Mouse (Mus musculus) cortical plate, adult 2 months (tissue): ENCODE data around the gene Rxfp1. TPM values are rescaled to one million over a fixed set of nuclear protein-coding genes. Genes with fewer than 3 reads are reported as not detected.

Experiments used
- H3K27ac ChIP-seq: fragments of 200-500 bp; 2 replicates; pipeline ENCODE4 v1.5.1; 2012; ENCODE audit warnings: low read length, control low read depth, inconsistent platforms; ENCODE audit not compliant: insufficient read depth
- H3K4me1 ChIP-seq: fragments of 200-500 bp; 2 replicates; pipeline ENCODE4 v1.6.1; 2011; ENCODE audit warnings: low read length; ENCODE audit not compliant: control insufficient read depth, insufficient read depth
- H3K4me3 ChIP-seq: fragments of 200-500 bp; 2 replicates; pipeline ENCODE4 v1.5.1; 2011; ENCODE audit warnings: mild to moderate bottlenecking, low read length, control low read depth; ENCODE audit not compliant: insufficient read depth
- CTCF ChIP-seq: fragments of 200-500 bp; IDR thresholded peaks from 2 replicates; pipeline ENCODE4 v1.5.1; 2011; ENCODE audit warnings: mild to moderate bottlenecking, control low read depth, low read length; ENCODE audit not compliant: insufficient read depth; ENCODE audit errors: extremely low read depth
- POLR2A ChIP-seq: fragments of 200-500 bp; IDR thresholded peaks from 2 replicates; pipeline ENCODE4 v1.6.1; 2011; ENCODE audit warnings: mild to moderate bottlenecking, low read length, control low read depth; ENCODE audit not compliant: insufficient read depth; ENCODE audit errors: extremely low read depth
- polyA plus RNA-seq: library from polyadenylated mRNA; depleted of rRNA; stranded (reverse); fragments of >200 nt; gene quantifications from 2 replicates; pipeline ENCODE4 v1.2.3, GENCODE M21; 2012; rRNA removed

The Rxfp1 gene
- polyA plus RNA-seq, 1 experiment: 17.9 TPM

DNA sequence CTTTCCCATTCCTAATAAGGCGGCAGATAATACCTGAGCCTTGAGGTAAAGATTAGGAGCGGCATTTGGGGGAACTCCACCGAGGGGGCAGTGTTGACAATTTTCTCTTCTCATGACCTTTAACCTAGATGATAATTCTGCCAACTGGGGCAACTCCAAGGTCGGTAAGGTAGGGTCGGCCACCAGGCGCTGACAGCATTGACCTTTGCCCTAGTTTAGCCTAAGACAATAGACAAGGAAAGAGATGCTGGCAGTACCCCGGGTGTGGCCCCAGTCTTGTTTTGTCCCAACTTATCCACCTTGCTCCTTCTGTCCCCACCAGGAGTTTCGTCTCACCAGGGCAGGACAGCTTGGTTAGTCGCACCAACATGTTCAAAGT, 109.5 kb downstream of the Rxfp1 start:
- Histone ChIP-seq H3K27ac (no peak overlapping the region), H3K4me1 (no peaks in the 10 kb centered on the region), H3K4me3 (peak overlapping the region; percentile 52)
- TF ChIP-seq CTCF (no peak), POLR2A (no peak)

- TF ChIP-seq CTCF: no peak
- Histone ChIP-seq H3K4me3 (peak overlapping the region; percentile 52), H3K4me1 (no peaks in the 10 kb centered on the region), H3K27ac (no peak overlapping the region)
These were observed 110.0 kb downstream of the Rxfp1 start for GRCm38 (mm10) chr3:79627484-79628181.

DNA sequence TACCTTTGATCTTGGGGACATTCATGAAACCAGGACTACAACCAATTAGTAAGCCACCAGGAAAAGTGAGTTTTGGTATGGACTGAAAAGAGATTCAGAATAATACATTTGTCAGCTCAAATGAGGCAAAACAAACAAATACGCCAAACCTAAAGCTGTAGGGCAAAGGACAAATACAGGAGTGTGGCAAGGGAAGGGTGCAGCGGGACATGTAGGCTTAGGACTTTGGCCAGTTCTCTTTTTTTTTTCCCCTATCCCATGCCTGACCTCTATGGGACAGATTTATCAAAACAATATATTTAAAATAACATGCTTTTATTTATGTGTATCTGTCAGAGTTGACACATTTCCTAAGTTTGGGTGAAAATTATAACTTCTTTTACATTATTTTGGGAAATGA, 127.8 kb downstream of the Rxfp1 start:
- TF ChIP-seq CTCF (no peak), POLR2A (no peak)
- Histone ChIP-seq H3K4me1 (no peaks in the 10 kb centered on the region), H3K27ac (no peak overlapping the region), H3K4me3 (no peak overlapping the region)

- H3K4me1 ChIP-seq: peaks cover 2% of the 10 kb centered on the region; the same call in 1 of the 2 replicates
- H3K27ac ChIP-seq: no peak overlapping the region
- H3K4me3 ChIP-seq: no peak overlapping the region
- TF ChIP-seq CTCF (no peak), POLR2A (no peak)
These were observed 142.2 kb downstream of the Rxfp1 start for GRCm38 (mm10) chr3:79595468-79595867.

DNA sequence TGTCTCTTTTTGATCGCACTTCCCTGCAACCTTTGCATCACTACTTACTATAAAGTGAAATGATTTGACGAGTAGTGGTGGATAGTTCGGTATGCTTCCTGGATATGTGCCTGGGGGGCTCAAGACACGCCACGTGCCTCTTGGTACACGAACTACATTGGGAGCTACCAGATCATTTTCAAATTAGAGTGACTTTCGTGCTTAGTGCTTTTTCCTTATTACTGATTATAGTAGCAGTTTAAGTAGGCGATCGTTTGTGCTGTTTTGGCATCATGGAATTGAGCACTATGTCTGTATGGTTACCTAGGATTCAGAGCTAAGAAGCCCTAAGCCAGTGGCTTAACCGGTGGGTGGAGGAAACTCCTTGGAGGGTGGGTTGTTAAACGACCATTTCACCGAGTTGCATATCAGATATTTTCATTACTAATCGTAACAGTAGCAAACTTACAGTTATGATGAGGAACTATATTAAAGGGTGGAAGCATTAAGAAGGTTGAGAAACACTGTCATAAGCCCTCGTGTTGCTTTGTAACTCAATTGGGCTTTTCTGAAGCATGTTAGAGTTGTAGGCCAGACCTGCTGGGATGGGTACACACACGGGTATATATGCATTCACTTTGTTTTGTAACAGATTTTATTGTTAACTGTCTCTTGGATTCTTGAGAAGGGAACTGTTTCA, 145.7 kb downstream of the Rxfp1 start:
- H3K4me1 ChIP-seq: peaks cover 2% of the 10 kb centered on the region; the same call in 1 of the 2 replicates
- H3K27ac ChIP-seq: no peak overlapping the region
- peak overlapping the region; percentile 67 for H3K4me3 ChIP-seq
- no peak for TF ChIP-seq POLR2A
- TF ChIP-seq CTCF: no peak

Other genes starting within 250 kb of the Rxfp1 start
- 10.2 and 10.4 TPM in 2 replicates for gene Fnip2, start 170.1 kb downstream of the Rxfp1 start, polyA plus RNA-seq
- 75.9 and 79.4 TPM in 2 replicates for gene Ppid, start 146.5 kb downstream of the Rxfp1 start, polyA plus RNA-seq
- gene 4930579G24Rik, start 108.8 kb downstream of the Rxfp1 start, polyA plus RNA-seq: 1.7 and 2.2 TPM in 2 replicates
- gene Etfdh, start 108.4 kb downstream of the Rxfp1 start, polyA plus RNA-seq: 23.6 and 25.1 TPM in 2 replicates
- gene Tmem144, start 114.9 kb upstream of the Rxfp1 start, polyA plus RNA-seq: 4.1 and 5.2 TPM in 2 replicates
- gene Fam198b, start 146.7 kb upstream of the Rxfp1 start, polyA plus RNA-seq: 2.4 TPM in 2 replicates